Mouse (Mus musculus) ES-Bruce4 (cell line): ENCODE measurements around the gene Dhx58. TPM values are rescaled to one million over a fixed set of nuclear protein-coding genes. Genes with fewer than 3 reads are reported as not detected.

Experiments
- H3K27ac ChIP-seq: 2 replicates; pipeline ENCODE4 v1.5.1; 2012; ENCODE audit warnings: low read length, inconsistent platforms; ENCODE audit not compliant: insufficient read depth
- H3K27me3 ChIP-seq: 2 replicates; pipeline ENCODE4 v1.6.1; 2012; ENCODE audit warnings: mild to moderate bottlenecking, low read length, inconsistent platforms; ENCODE audit not compliant: control insufficient read depth, poor library complexity, insufficient read depth, severe bottlenecking
- H3K36me3 ChIP-seq: 2 replicates; pipeline ENCODE4 v1.6.1; 2012; ENCODE audit warnings: inconsistent platforms, mild to moderate bottlenecking, low read length, moderate library complexity; ENCODE audit not compliant: control insufficient read depth, poor library complexity, insufficient read depth, severe bottlenecking
- H3K4me1 ChIP-seq: one replicate; pipeline ENCODE4 v1.8.1; 2011; ENCODE audit warnings: low read length; ENCODE audit not compliant: control insufficient read depth, insufficient read depth
- H3K4me3 ChIP-seq: 2 replicates; pipeline ENCODE4 v1.5.1; 2011; ENCODE audit warnings: low read depth, mild to moderate bottlenecking, low read length
- H3K9ac ChIP-seq: 2 replicates; pipeline ENCODE4 v1.6.1; 2012; ENCODE audit warnings: low read depth, mild to moderate bottlenecking, inconsistent platforms; ENCODE audit not compliant: poor library complexity, severe bottlenecking
- H3K9me3 ChIP-seq: replicated peaks from 2 replicates; pipeline ENCODE4 v1.6.1; 2012; ENCODE audit warnings: mild to moderate bottlenecking, low read length, inconsistent platforms; ENCODE audit not compliant: control insufficient read depth, poor library complexity, insufficient read depth, severe bottlenecking
- CTCF ChIP-seq: IDR thresholded peaks from one replicate; pipeline ENCODE4 v1.8.1; 2011; ENCODE audit warnings: low read depth, low read length
- EP300 ChIP-seq: IDR thresholded peaks from 2 replicates; pipeline ENCODE4 v1.6.1; 2011; ENCODE audit warnings: low read depth, low read length; ENCODE audit not compliant: insufficient read depth
- POLR2A ChIP-seq: IDR thresholded peaks from one replicate; pipeline ENCODE4 v1.8.1; 2011; ENCODE audit warnings: low read length; ENCODE audit not compliant: insufficient read depth
- polyA plus RNA-seq: library from polyadenylated mRNA; stranded (reverse); fragments of >200 nt; gene quantifications from 2 replicates; pipeline ENCODE4 v1.2.4, GENCODE M21; 2011; ENCODE audit warnings: low read depth; ENCODE audit not compliant: missing spikeins, insufficient read depth, insufficient read length

The Dhx58 gene
- polyA plus RNA-seq, 1 experiment = 1.8 TPM

- no peak overlapping the region for H3K4me3 ChIP-seq
- no peak overlapping the region for H3K9ac ChIP-seq
- H3K9me3 ChIP-seq = no peaks in the 10 kb centered on the region
- H3K27ac ChIP-seq = no peak overlapping the region
- no peaks in the 10 kb centered on the region for H3K27me3 ChIP-seq
- H3K4me1 ChIP-seq = peaks cover 4% of the 10 kb centered on the region
- TF ChIP-seq CTCF (no peak), POLR2A (no peak), EP300 (no peak)
- H3K36me3 ChIP-seq = peaks cover 49% of the 10 kb centered on the region
Measured at GRCm38 (mm10) chr11:100710528-100710927, 6.5 kb upstream of the Dhx58 start.

- TF ChIP-seq POLR2A = no peak
- H3K27me3 ChIP-seq = no peaks in the 10 kb centered on the region
- H3K9ac ChIP-seq = no peak overlapping the region
- peaks cover 55% of the 10 kb centered on the region for H3K36me3 ChIP-seq
- H3K27ac ChIP-seq = no peak overlapping the region
- no peaks in the 10 kb centered on the region for H3K9me3 ChIP-seq
- H3K4me3 ChIP-seq = no peak overlapping the region
- H3K4me1 ChIP-seq = peaks cover 4% of the 10 kb centered on the region
Measured at GRCm38 (mm10) chr11:100709201-100709810, 5.2 kb upstream of the Dhx58 start.

GRCm38 (mm10) chr11:100705095-100705747 lies 1.1 kb upstream of the Dhx58 start:
- Histone ChIP-seq H3K4me1 (no peaks in the 10 kb centered on the region), H3K36me3 (peaks cover 50% of the 10 kb centered on the region), H3K27me3 (no peaks in the 10 kb centered on the region), H3K9ac (no peak overlapping the region), H3K27ac (no peak overlapping the region), H3K9me3 (no peaks in the 10 kb centered on the region), H3K4me3 (no peak overlapping the region)
- TF ChIP-seq EP300 (no peak), POLR2A (no peak), CTCF (no peak)

- TF ChIP-seq CTCF = no peak
- no peak for TF ChIP-seq POLR2A
- no peak for TF ChIP-seq EP300
- no peaks in the 10 kb centered on the region for H3K27me3 ChIP-seq
- H3K9me3 ChIP-seq = no peaks in the 10 kb centered on the region
Measured at GRCm38 (mm10) chr11:100703366-100703765, 705 bp downstream of the Dhx58 start.

GRCm38 (mm10) chr11:100702906-100703305 lies 1.2 kb downstream of the Dhx58 start:
- Histone ChIP-seq H3K27ac (no peak overlapping the region), H3K27me3 (no peaks in the 10 kb centered on the region), H3K4me1 (no peaks in the 10 kb centered on the region), H3K9me3 (no peaks in the 10 kb centered on the region), H3K36me3 (peaks cover 30% of the 10 kb centered on the region), H3K9ac (no peak overlapping the region), H3K4me3 (no peak overlapping the region)
- TF ChIP-seq CTCF = no peak
- TF ChIP-seq POLR2A = no peak
- no peak for TF ChIP-seq EP300

More at GRCm38 (mm10) chr11:100703366-100703765, 705 bp downstream of the Dhx58 start:
- no peak overlapping the region for H3K4me3 ChIP-seq
- H3K9ac ChIP-seq = no peak overlapping the region
- H3K4me1 ChIP-seq = no peaks in the 10 kb centered on the region
- H3K27ac ChIP-seq = no peak overlapping the region
- H3K36me3 ChIP-seq = peaks cover 34% of the 10 kb centered on the region

- H3K9me3 ChIP-seq = no peaks in the 10 kb centered on the region
- no peaks in the 10 kb centered on the region for H3K27me3 ChIP-seq
- TF ChIP-seq EP300 = no peak
- peak; percentile 93 for TF ChIP-seq CTCF
- peaks cover 23% of the 10 kb centered on the region for H3K36me3 ChIP-seq
- H3K4me3 ChIP-seq = no peak overlapping the region
- H3K4me1 ChIP-seq = no peaks in the 10 kb centered on the region
- no peak overlapping the region for H3K9ac ChIP-seq
- H3K27ac ChIP-seq = no peak overlapping the region
Measured at GRCm38 (mm10) chr11:100702081-100702851, 1.8 kb downstream of the Dhx58 start.
